Mouse (Mus musculus) limb, embryonic 11.5 days (tissue): Measurements from ENCODE around the gene Ttll5. TPM values are rescaled to one million over a fixed set of nuclear protein-coding genes. Genes with fewer than 3 reads are reported as not detected.

ENCODE experiments used
- ATAC-seq: fragments of 200-750 bp; cut with Nextera tagmentation; 2 replicates; pipeline ENCODE4 v1.8.0; 2017; ENCODE audit warnings: low read depth; ENCODE audit not compliant: insufficient number of reproducible peaks, low FRiP score, low TSS enrichment
- DNase-seq: peaks from one replicate; pipeline ENCODE4 v3.0.0-alpha.2; 2015; ENCODE audit warnings: low spot score
- H3K27ac ChIP-seq: fragments of 300-500 bp; sonication (generic); replicated peaks from 2 replicates; pipeline ENCODE4 v1.5.1; 2014; ENCODE audit warnings: low read depth, mild to moderate bottlenecking, low read length
- H3K27me3 ChIP-seq: fragments of 300-500 bp; sonication (generic); 2 replicates; pipeline ENCODE4 v1.6.1; 2014; ENCODE audit warnings: mild to moderate bottlenecking, low read length, mixed read lengths; ENCODE audit not compliant: control insufficient read depth, insufficient read depth
- H3K36me3 ChIP-seq: fragments of 300-500 bp; sonication (generic); 2 replicates; pipeline ENCODE4 v1.6.1; 2014; ENCODE audit warnings: mild to moderate bottlenecking, low read length, moderate library complexity, mixed read lengths; ENCODE audit not compliant: control insufficient read depth, insufficient read depth
- H3K4me1 ChIP-seq: fragments of 300-500 bp; sonication (generic); 2 replicates; pipeline ENCODE4 v1.6.1; 2014; ENCODE audit warnings: low read length, mixed read lengths; ENCODE audit not compliant: control insufficient read depth, insufficient read depth
- H3K4me2 ChIP-seq: fragments of 300-500 bp; sonication (generic); 2 replicates; pipeline ENCODE4 v1.6.1; 2014; ENCODE audit warnings: low read depth, mild to moderate bottlenecking, moderate library complexity; ENCODE audit not compliant: severe bottlenecking
- H3K4me3 ChIP-seq: fragments of 300-500 bp; sonication (generic); 2 replicates; pipeline ENCODE4 v1.5.1; 2014; ENCODE audit warnings: low read depth, low read length
- H3K9ac ChIP-seq: fragments of 300-500 bp; sonication (generic); 2 replicates; pipeline ENCODE4 v1.6.1; 2014; ENCODE audit warnings: mild to moderate bottlenecking, low read length
- H3K9me3 ChIP-seq: fragments of 300-500 bp; sonication (generic); 2 replicates; pipeline ENCODE4 v1.6.1; 2016; ENCODE audit warnings: low read length; ENCODE audit not compliant: control insufficient read depth
- WGBS: fragments of 180-500 bp; shearing (Covaris S2); extraction: QIAGEN DNeasy Blood & Tissue Kit; methylation state at CpG from one replicate; pipeline ENCODE4 v1.1.7; 2014; 5-methylcytosine and 5-hydroxymethylcytosine counted together
- polyA plus RNA-seq: library from polyadenylated mRNA; unstranded; fragments of >200 nt; fragmentation: Nextera tagmentation; extraction: Ambion mirVana; gene quantifications from 2 replicates; pipeline ENCODE4 v1.2.1, GENCODE M21; 2014

The Ttll5 gene
- polyA plus RNA-seq, 1 experiment from 2014 or later, result 22.4 TPM

- H3K9me3 ChIP-seq, result no peaks in the 10 kb centered on the region
- H3K27ac ChIP-seq, result no peak overlapping the region
- H3K9ac ChIP-seq, result no peak overlapping the region
- H3K36me3 ChIP-seq, result 0 out of 2 replicates have a peak, but pooled peaks cover 2% of the 10 kb centered on the region
- no peaks in the 10 kb centered on the region for H3K27me3 ChIP-seq
- ATAC-seq (no peak), DNase-seq (no peak)
- H3K4me1 ChIP-seq, result peaks cover 8% of the 10 kb centered on the region
- H3K4me3 ChIP-seq, result no peak overlapping the region
- no peak overlapping the region for H3K4me2 ChIP-seq
- 57% methylated on average over 5 of the region's 5 CpGs for WGBS
Observed at GRCm38 (mm10) chr12:86017360-86017759, 192.9 kb downstream of the Ttll5 start.

DNA sequence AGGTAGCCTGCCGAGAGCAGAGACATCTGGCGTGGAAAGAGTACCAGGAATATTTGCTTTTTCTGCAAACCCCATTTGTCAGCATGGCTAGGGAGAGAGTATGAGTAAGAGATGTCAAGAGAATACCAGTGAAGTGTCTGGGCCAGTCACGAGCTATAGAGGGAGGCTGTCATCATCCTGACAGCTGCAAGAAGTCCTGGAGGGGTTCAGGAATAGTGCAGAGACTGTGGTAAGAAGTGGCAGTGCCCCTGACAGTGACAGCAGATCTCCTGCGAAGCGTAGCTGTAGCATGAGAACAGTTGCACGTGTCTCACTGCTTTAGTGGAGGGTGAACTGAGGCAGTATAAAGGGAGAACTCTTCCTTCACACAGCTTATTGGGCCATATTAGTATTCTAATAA is 197.1 kb downstream of the Ttll5 start:
- Histone ChIP-seq H3K4me3 (no peak overlapping the region), H3K9me3 (no peaks in the 10 kb centered on the region), H3K4me2 (no peak overlapping the region), H3K4me1 (peaks cover 30% of the 10 kb centered on the region), H3K36me3 (no peaks in the 10 kb centered on the region), H3K9ac (no peak overlapping the region), H3K27ac (no peak overlapping the region), H3K27me3 (no peaks in the 10 kb centered on the region)
- WGBS, result 82% methylated on average over 6 of the region's 6 CpGs
- DNase-seq (no peak), ATAC-seq (no peak)

GRCm38 (mm10) chr12:86022282-86022984 is 198.0 kb downstream of the Ttll5 start:
- no peak overlapping the region for H3K4me2 ChIP-seq
- WGBS, result 36% methylated on average over 9 of the region's 9 CpGs
- no peaks in the 10 kb centered on the region for H3K27me3 ChIP-seq
- ATAC-seq (peak; percentile 63), DNase-seq (peak; percentile 32)
- H3K36me3 ChIP-seq, result no peaks in the 10 kb centered on the region
- H3K9me3 ChIP-seq, result no peaks in the 10 kb centered on the region
- peaks cover 30% of the 10 kb centered on the region for H3K4me1 ChIP-seq
- peak overlapping the region; percentile 61 for H3K27ac ChIP-seq
- H3K4me3 ChIP-seq, result no peak overlapping the region
- no peak overlapping the region for H3K9ac ChIP-seq

DNA sequence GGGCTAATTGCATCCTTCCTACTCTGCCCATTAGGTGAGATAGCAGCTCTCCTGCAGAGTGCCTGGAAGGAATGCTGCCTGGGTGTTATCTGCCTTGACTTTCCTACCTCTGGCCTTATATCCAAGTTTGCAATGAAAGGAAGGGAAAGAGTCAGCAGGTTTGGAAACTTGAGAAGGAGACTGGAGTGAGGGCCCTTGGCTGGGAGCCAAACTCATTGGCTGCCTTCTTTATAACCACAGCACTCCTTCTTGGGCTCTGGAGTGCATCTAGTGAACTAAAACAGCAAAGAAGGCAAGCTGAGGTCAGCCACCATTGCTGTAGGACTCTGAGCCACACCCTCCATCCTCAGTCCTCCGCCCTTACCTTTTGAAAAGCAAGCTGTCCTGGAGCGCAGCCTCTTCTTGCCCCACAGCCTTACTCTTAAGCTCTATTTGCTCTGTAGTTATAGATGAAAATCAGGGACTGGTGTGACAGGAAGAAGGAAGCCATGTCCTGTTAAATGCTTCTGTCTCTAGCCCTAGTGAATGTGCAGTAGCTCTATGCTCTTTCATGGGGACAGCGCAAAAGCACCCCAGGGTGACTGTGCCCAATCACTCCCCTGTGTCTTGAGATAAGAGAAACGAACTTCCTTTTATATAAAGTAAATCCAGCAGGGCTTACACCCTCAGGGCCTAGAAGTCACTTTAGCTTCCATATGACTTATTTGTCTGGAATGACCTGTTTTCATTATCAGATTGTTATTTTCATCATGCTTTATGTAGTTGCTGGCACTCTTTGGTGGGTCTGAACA is 198.8 kb downstream of the Ttll5 start:
- Histone ChIP-seq H3K4me3 (no peak overlapping the region), H3K9ac (no peak overlapping the region), H3K36me3 (no peaks in the 10 kb centered on the region), H3K4me1 (peaks cover 30% of the 10 kb centered on the region), H3K4me2 (no peak overlapping the region), H3K27me3 (no peaks in the 10 kb centered on the region), H3K27ac (peak overlapping the region; percentile 61), H3K9me3 (no peaks in the 10 kb centered on the region)
- DNase-seq (peak; percentile 76), ATAC-seq (peak; percentile 81; the same call in 1 of the 2 replicates)
- 69% methylated on average over 4 of the region's 4 CpGs for WGBS

GRCm38 (mm10) chr12:86024426-86024825 is 200.0 kb downstream of the Ttll5 start:
- Histone ChIP-seq H3K27ac (no peak overlapping the region), H3K4me1 (peaks cover 30% of the 10 kb centered on the region)

GRCm38 (mm10) chr12:86025480-86025879 is 201.0 kb downstream of the Ttll5 start:
- H3K9ac ChIP-seq, result no peak overlapping the region
- 86% methylated on average over 6 of the region's 6 CpGs for WGBS

More at GRCm38 (mm10) chr12:86024426-86024825, 200.0 kb downstream of the Ttll5 start:
- DNase-seq, result peak; percentile 80
- 50% methylated on average over 4 of the region's 4 CpGs for WGBS
- Histone ChIP-seq H3K9me3 (no peaks in the 10 kb centered on the region), H3K27me3 (no peaks in the 10 kb centered on the region), H3K9ac (no peak overlapping the region), H3K4me2 (no peak overlapping the region), H3K4me3 (no peak overlapping the region), H3K36me3 (no peaks in the 10 kb centered on the region)
- ATAC-seq, result no peak

GRCm38 (mm10) chr12:86027000-86027399 is 202.5 kb downstream of the Ttll5 start:
- H3K36me3 ChIP-seq, result no peaks in the 10 kb centered on the region
- ATAC-seq (no peak), DNase-seq (no peak)
- no peak overlapping the region for H3K4me3 ChIP-seq
- no peak overlapping the region for H3K27ac ChIP-seq
- no peak overlapping the region for H3K4me2 ChIP-seq
- WGBS, result 79% methylated on average over 5 of the region's 5 CpGs
- no peak overlapping the region for H3K9ac ChIP-seq
- H3K4me1 ChIP-seq, result peaks cover 26% of the 10 kb centered on the region
- H3K9me3 ChIP-seq, result no peaks in the 10 kb centered on the region
- H3K27me3 ChIP-seq, result no peaks in the 10 kb centered on the region

More at GRCm38 (mm10) chr12:86025480-86025879, 201.0 kb downstream of the Ttll5 start:
- no peak overlapping the region for H3K27ac ChIP-seq
- ATAC-seq (no peak), DNase-seq (no peak)
- peaks cover 30% of the 10 kb centered on the region for H3K4me1 ChIP-seq
- H3K9me3 ChIP-seq, result no peaks in the 10 kb centered on the region
- H3K36me3 ChIP-seq, result no peaks in the 10 kb centered on the region
- H3K4me3 ChIP-seq, result no peak overlapping the region
- H3K27me3 ChIP-seq, result no peaks in the 10 kb centered on the region
- no peak overlapping the region for H3K4me2 ChIP-seq

DNA sequence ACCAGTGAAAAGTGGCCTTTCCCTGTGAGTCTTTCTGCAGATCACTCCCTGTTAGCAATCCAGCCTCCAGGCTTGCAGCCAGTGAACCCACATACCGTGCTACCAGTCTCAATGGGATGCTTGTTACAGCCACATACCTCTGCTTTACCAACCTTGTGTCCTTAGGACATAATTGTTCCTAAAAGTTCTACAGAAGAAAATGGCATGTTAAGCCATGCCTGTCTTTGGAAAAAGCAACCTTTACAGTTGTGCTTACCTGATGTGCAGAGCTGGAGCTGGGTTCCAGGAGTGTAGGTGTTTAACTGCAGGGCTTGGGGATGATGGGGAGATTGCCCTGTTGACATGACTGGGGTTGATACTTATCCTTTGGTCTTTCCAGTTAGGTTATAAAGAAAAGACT is 203.3 kb downstream of the Ttll5 start:
- Histone ChIP-seq H3K4me3 (no peak overlapping the region), H3K9ac (no peak overlapping the region), H3K4me2 (no peak overlapping the region), H3K27me3 (no peaks in the 10 kb centered on the region), H3K9me3 (no peaks in the 10 kb centered on the region), H3K27ac (no peak overlapping the region), H3K36me3 (no peaks in the 10 kb centered on the region), H3K4me1 (peaks cover 18% of the 10 kb centered on the region)
- ATAC-seq, result no peak
- DNase-seq, result no peak
- WGBS, result 89% methylated on average over 1 of the region's 1 CpGs
